Mouse (Mus musculus) liver, embryonic 14.5 days (tissue): ENCODE data around the gene Uqcrq.

ENCODE experiments used
- CTCF ChIP-seq: IDR thresholded peaks from 2 replicates; pipeline ENCODE4 v1.5.1; 2016; ENCODE audit warnings: antibody characterized with exemption, low read depth, control low read depth
- EP300 ChIP-seq: IDR thresholded peaks from 2 replicates; pipeline ENCODE4 v1.6.1; 2016; ENCODE audit warnings: antibody characterized with exemption, low read depth

DNA sequence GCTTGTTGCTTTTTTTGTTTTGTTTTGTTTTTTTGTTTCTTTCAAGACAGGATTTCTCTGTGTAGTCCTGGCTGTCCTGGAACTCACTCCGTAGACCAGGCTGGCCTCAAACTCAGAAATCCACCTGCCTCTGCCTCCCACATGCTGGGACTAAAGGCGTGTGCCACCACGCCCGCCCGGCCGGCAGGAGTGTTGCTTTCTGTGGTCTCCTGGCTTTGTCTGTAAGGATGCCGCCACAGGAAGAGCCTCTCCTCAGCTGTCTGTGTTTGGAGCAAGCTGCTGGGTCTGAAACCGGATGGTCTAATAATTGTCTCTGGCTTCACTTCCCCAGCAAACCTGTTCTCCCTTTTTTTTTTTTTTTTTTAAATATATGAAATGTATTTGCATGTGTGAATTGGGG lies 4.9 kb upstream of the Uqcrq start:
- TF ChIP-seq CTCF (no peak), EP300 (no peak)
